Mouse (Mus musculus) hindbrain, postnatal 0 days (tissue): ENCODE measurements at regions not wholly inside any gene's neighbourhood (a gene's known extent, or its start where the extent isn't known, plus 50 kb on each side); places are given as distances from the start of the nearest gene placed in this dataset.

ENCODE experiments used
- ATAC-seq: fragments of 200-750 bp; cut with Nextera tagmentation; 2 replicates; pipeline ENCODE4 v1.8.0; 2017; ENCODE audit warnings: mild to moderate bottlenecking, moderate TSS enrichment, moderate library complexity
- DNase-seq: peaks from one replicate; pipeline ENCODE4 v3.0.0-alpha.2; 2015; ENCODE audit warnings: low spot score
- H3K27ac ChIP-seq: fragments of 300-500 bp; sonication (generic); 2 replicates; pipeline ENCODE4 v1.5.1; 2014; ENCODE audit warnings: mild to moderate bottlenecking
- H3K27me3 ChIP-seq: fragments of 300-500 bp; sonication (generic); 2 replicates; pipeline ENCODE4 v1.6.1; 2014; ENCODE audit warnings: low read length, mixed read lengths; ENCODE audit not compliant: insufficient read depth
- H3K36me3 ChIP-seq: fragments of 300-500 bp; sonication (generic); 2 replicates; pipeline ENCODE4 v1.6.1; 2014; ENCODE audit warnings: low read length, mixed read lengths; ENCODE audit not compliant: insufficient read depth
- H3K4me1 ChIP-seq: fragments of 300-500 bp; sonication (generic); 2 replicates; pipeline ENCODE4 v1.6.1; 2014; ENCODE audit warnings: antibody characterized with exemption, low read length, mixed read lengths; ENCODE audit not compliant: insufficient read depth
- H3K4me2 ChIP-seq: fragments of 300-500 bp; sonication (generic); 2 replicates; pipeline ENCODE4 v1.6.1; 2014; ENCODE audit warnings: low read depth, mild to moderate bottlenecking, low read length, moderate library complexity, mixed read lengths
- H3K4me3 ChIP-seq: fragments of 300-500 bp; sonication (generic); 2 replicates; pipeline ENCODE4 v1.5.1; 2014; ENCODE audit warnings: low read length
- H3K9ac ChIP-seq: fragments of 300-500 bp; sonication (generic); replicated peaks from 2 replicates; pipeline ENCODE4 v1.6.1; 2014; ENCODE audit warnings: mild to moderate bottlenecking, low read length, moderate library complexity, mixed read lengths
- H3K9me3 ChIP-seq: fragments of 300-500 bp; sonication (generic); 2 replicates; pipeline ENCODE4 v1.6.1; 2016; ENCODE audit warnings: low read length, mixed read lengths
- CTCF ChIP-seq: IDR thresholded peaks from 2 replicates; pipeline ENCODE4 v1.5.1; 2016; ENCODE audit warnings: antibody characterized with exemption, control low read depth, low read depth
- WGBS: fragments of 180-500 bp; shearing (Covaris S2); extraction: QIAGEN DNeasy Blood & Tissue Kit; methylation state at CpG from one replicate; pipeline ENCODE4 v1.1.7; 2014; 5-methylcytosine and 5-hydroxymethylcytosine counted together

GRCm38 (mm10) chr3:134602919-134603318, 225.9 kb upstream of the Tacr3 start:
- Histone ChIP-seq H3K4me3 (no peak overlapping the region), H3K4me1 (no peaks in the 10 kb centered on the region), H3K9me3 (no peaks in the 10 kb centered on the region), H3K36me3 (no peaks in the 10 kb centered on the region), H3K4me2 (no peak overlapping the region), H3K9ac (no peak overlapping the region), H3K27ac (no peak overlapping the region), H3K27me3 (no peaks in the 10 kb centered on the region)
- DNase-seq, result peak; percentile 40
- 28% methylated on average over 4 of the region's 4 CpGs for WGBS
- TF ChIP-seq CTCF, result no peak
- no peak for ATAC-seq

- Histone ChIP-seq H3K27ac (no peak overlapping the region), H3K9ac (no peak overlapping the region), H3K27me3 (no peaks in the 10 kb centered on the region), H3K4me1 (no peaks in the 10 kb centered on the region), H3K9me3 (no peaks in the 10 kb centered on the region), H3K36me3 (no peaks in the 10 kb centered on the region), H3K4me3 (no peak overlapping the region), H3K4me2 (no peak overlapping the region; the same call in 1 of the 2 replicates)
- peak; percentile 83 for DNase-seq
- WGBS, result 10% methylated on average over 6 of the region's 6 CpGs
- TF ChIP-seq CTCF, result no peak
- ATAC-seq, result peak; percentile 98
Measured at GRCm38 (mm10) chr3:134605356-134605771, 223.4 kb upstream of the Tacr3 start.

GRCm38 (mm10) chr3:134610244-134610643, 218.6 kb upstream of the Tacr3 start:
- no peaks in the 10 kb centered on the region for H3K4me1 ChIP-seq
- TF ChIP-seq CTCF, result peak; percentile 62
- no peaks in the 10 kb centered on the region for H3K9me3 ChIP-seq
- H3K27ac ChIP-seq, result no peak overlapping the region
- H3K27me3 ChIP-seq, result no peaks in the 10 kb centered on the region
- DNase-seq (peak; percentile 66), ATAC-seq (no peak)
- WGBS, result 62% methylated on average over 4 of the region's 4 CpGs
- H3K9ac ChIP-seq, result no peak overlapping the region
- no peak overlapping the region for H3K4me3 ChIP-seq
- no peak overlapping the region for H3K4me2 ChIP-seq
- no peaks in the 10 kb centered on the region for H3K36me3 ChIP-seq

GRCm38 (mm10) chr3:134611516-134612297, 217.1 kb upstream of the Tacr3 start:
- WGBS, result 53% methylated on average over 5 of the region's 5 CpGs
- no peak for TF ChIP-seq CTCF
- Histone ChIP-seq H3K27ac (no peak overlapping the region), H3K4me2 (no peak overlapping the region), H3K36me3 (no peaks in the 10 kb centered on the region), H3K4me3 (no peak overlapping the region), H3K27me3 (no peaks in the 10 kb centered on the region), H3K9me3 (no peaks in the 10 kb centered on the region), H3K9ac (no peak overlapping the region), H3K4me1 (no peaks in the 10 kb centered on the region)
- ATAC-seq, result no peak
- peak; percentile 12 for DNase-seq

- DNase-seq, result no peak
- Histone ChIP-seq H3K27ac (no peak overlapping the region), H3K4me1 (no peaks in the 10 kb centered on the region), H3K36me3 (no peaks in the 10 kb centered on the region), H3K4me3 (no peak overlapping the region), H3K4me2 (no peak overlapping the region), H3K9me3 (no peaks in the 10 kb centered on the region), H3K9ac (no peak overlapping the region), H3K27me3 (no peaks in the 10 kb centered on the region)
- TF ChIP-seq CTCF, result no peak
- 76% methylated on average over 3 of the region's 3 CpGs for WGBS
- ATAC-seq, result no peak
Measured at GRCm38 (mm10) chr3:134612298-134612616, 216.6 kb upstream of the Tacr3 start.

GRCm38 (mm10) chr3:134629166-134630134, 199.4 kb upstream of the Tacr3 start:
- H3K9ac ChIP-seq, result no peak overlapping the region
- H3K4me3 ChIP-seq, result 0 out of 2 replicates have a peak overlapping the region, but pooled peaks have one; percentile 7
- 27% methylated on average over 16 of the region's 16 CpGs for WGBS

More at GRCm38 (mm10) chr3:134629166-134630134, 199.4 kb upstream of the Tacr3 start:
- Histone ChIP-seq H3K4me1 (no peaks in the 10 kb centered on the region), H3K27me3 (no peaks in the 10 kb centered on the region), H3K4me2 (peak overlapping the region; percentile 47), H3K9me3 (no peaks in the 10 kb centered on the region), H3K27ac (0 out of 2 replicates have a peak overlapping the region, but pooled peaks have one; percentile 22), H3K36me3 (no peaks in the 10 kb centered on the region)
- TF ChIP-seq CTCF, result peak; percentile 81
- peak; percentile 85 for DNase-seq
- peak; percentile 82 for ATAC-seq
